Mouse (Mus musculus) kidney, postnatal 4 days (tissue): ENCODE results near the gene Samm50.

Experiments
- DNase-seq, 2 experiments: peaks; one replicate each; pipeline ENCODE4 v3.0.0; 2021; ENCODE audit warnings: mixed read lengths in 2 of 2

The Samm50 gene

GRCm38 (mm10) chr15:84212031-84212755 is 20.2 kb downstream of the Samm50 start:
- peak; percentile 93 to 94 for DNase-seq

- no peak for DNase-seq
Measured at GRCm38 (mm10) chr15:84212756-84213105, 20.7 kb downstream of the Samm50 start.

- no peak for DNase-seq
Measured at GRCm38 (mm10) chr15:84213162-84213739, 21.2 kb downstream of the Samm50 start.

- DNase-seq = no peak
Measured at GRCm38 (mm10) chr15:84214476-84214875, 22.4 kb downstream of the Samm50 start.

- no peak for DNase-seq
Measured at GRCm38 (mm10) chr15:84215273-84215672, 23.2 kb downstream of the Samm50 start.

- peak; percentile 48 to 68 for DNase-seq
Measured at GRCm38 (mm10) chr15:84216026-84216425, 24.0 kb downstream of the Samm50 start.

GRCm38 (mm10) chr15:84216461-84217084 is 24.5 kb downstream of the Samm50 start:
- peak; percentile 49 to 67 for DNase-seq

- no peak for DNase-seq
Measured at GRCm38 (mm10) chr15:84217969-84218782, 26.1 kb downstream of the Samm50 start.

- DNase-seq = peak in 1 of 2 experiments; percentile 58
Measured at GRCm38 (mm10) chr15:84218783-84219271, 26.8 kb downstream of the Samm50 start.

GRCm38 (mm10) chr15:84221539-84221938 is 29.5 kb downstream of the Samm50 start:
- no peak for DNase-seq

GRCm38 (mm10) chr15:84223423-84223822 is 31.4 kb downstream of the Samm50 start:
- peak; percentile 43 to 60 for DNase-seq

GRCm38 (mm10) chr15:84224779-84225178 is 32.7 kb downstream of the Samm50 start:
- DNase-seq = no peak

GRCm38 (mm10) chr15:84226918-84227317 is 34.9 kb downstream of the Samm50 start:
- no peak for DNase-seq

GRCm38 (mm10) chr15:84230661-84231060 is 38.6 kb downstream of the Samm50 start:
- DNase-seq = no peak

- DNase-seq = peak in 1 of 2 experiments; percentile 49
Measured at GRCm38 (mm10) chr15:84231113-84231712, 39.2 kb downstream of the Samm50 start.

GRCm38 (mm10) chr15:84231721-84232561 is 39.9 kb downstream of the Samm50 start, which contains the start of gene Parvb:
Gene Parvb (plus strand): TSS chr15:84232043.
- DNase-seq = peak; percentile 66 to 74

- DNase-seq = no peak
Measured at GRCm38 (mm10) chr15:84232609-84233008, 40.6 kb downstream of the Samm50 start.

- DNase-seq = no peak
Measured at GRCm38 (mm10) chr15:84234794-84235581, 42.9 kb downstream of the Samm50 start.

GRCm38 (mm10) chr15:84235646-84236045 is 43.6 kb downstream of the Samm50 start:
- peak in 1 of 2 experiments; percentile 56 for DNase-seq

GRCm38 (mm10) chr15:84238552-84238951 is 46.5 kb downstream of the Samm50 start:
- no peak for DNase-seq

- DNase-seq = no peak
Measured at GRCm38 (mm10) chr15:84238991-84239401, 47.0 kb downstream of the Samm50 start.
